21 mouse cellular contexts compared by ENCODE assay signal in the genomic region with DNA sequence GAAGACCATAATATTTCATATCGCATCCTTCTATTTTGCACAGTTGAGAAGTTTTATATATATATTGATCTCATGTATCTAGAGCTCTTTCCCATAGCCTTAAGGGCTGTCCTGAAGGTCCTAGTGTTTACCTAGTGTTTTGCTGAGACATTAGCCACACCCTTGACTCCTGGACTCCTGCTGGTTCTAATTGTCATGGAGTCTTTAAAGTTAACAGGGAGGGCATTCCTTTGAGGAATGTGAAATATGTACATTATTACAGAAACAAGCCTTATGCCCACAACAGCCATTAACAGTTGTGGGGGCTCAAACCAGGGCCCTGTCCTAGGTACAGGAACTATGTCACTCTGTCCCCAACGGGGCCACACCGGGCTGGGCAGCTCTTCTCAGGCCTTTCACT. TPM values are rescaled to one million over a fixed set of nuclear protein-coding genes. Genes with fewer than 3 reads are reported as not detected.
A peak's percentile ranks its signal among the peaks of the same experiment; 100 is the strongest.
DNase-seq lines count a peak whose midpoint lies in the region; TF ChIP-seq lines count a peak whose summit lies in the region.
"Had no signal": no experiment of that assay in that cellular context is flagged by ENCODE, and none has a peak within 500 bp of the region (broad histone marks: within the 10 kb centered on the region; RNA-seq: fewer than 3 reads in every experiment).

No protein-coding gene starts in this region.

- no peak overlapping the region for H3K4me3 ChIP-seq in ES-E14 (ENCODE audit: insufficient read depth in 1 of 2, low read depth in 1 of 2, low read length in 2 of 2, poor library complexity in 1 of 2, severe bottlenecking in 1 of 2)
- H3K4me3 ChIP-seq: embryonic facial prominence, embryonic 13.5 days; embryonic facial prominence, embryonic 15.5 days; erythroblast, embryonic 14.5 days; forebrain, embryonic 10.5 days; forebrain, embryonic 12.5 days had no signal

- H3K9ac ChIP-seq in ES-E14 (ENCODE audit: insufficient read depth, low read depth, low read length, poor library complexity, severe bottlenecking), result no peak overlapping the region
- H3K9ac ChIP-seq: embryonic facial prominence, embryonic 13.5 days; embryonic facial prominence, embryonic 15.5 days; forebrain, embryonic 12.5 days had no signal

- peaks cover 2 to 8% of the 10 kb centered on the region in 2 experiments; a peak in 2 of 4 replicates for H3K4me1 ChIP-seq in ES-E14 (ENCODE audit: control insufficient read depth in 2 of 2, insufficient read depth in 2 of 2, low read length in 2 of 2, poor library complexity in 1 of 2)
- H3K4me1 ChIP-seq: forebrain, embryonic 10.5 days; forebrain, embryonic 12.5 days had no signal

- H3K27ac ChIP-seq in ES-E14 (ENCODE audit: insufficient read depth, low read depth, low read length, poor library complexity, severe bottlenecking), result 0 out of 2 replicates have a peak overlapping the region, but pooled peaks have one; percentile 18
- H3K27ac ChIP-seq: embryonic facial prominence, embryonic 13.5 days; embryonic facial prominence, embryonic 15.5 days; forebrain, embryonic 10.5 days; forebrain, embryonic 12.5 days had no signal

- H3K36me3 ChIP-seq in ES-E14 (ENCODE audit: control insufficient read depth, insufficient read depth, low read length, poor library complexity, severe bottlenecking), result no peaks in the 10 kb centered on the region
- H3K36me3 ChIP-seq: embryonic facial prominence, embryonic 13.5 days; embryonic facial prominence, embryonic 15.5 days; forebrain, embryonic 10.5 days; forebrain, embryonic 12.5 days had no signal

- no peaks in the 10 kb centered on the region for H3K9me3 ChIP-seq in ES-E14 (ENCODE audit: control insufficient read depth, insufficient read depth, low read depth, low read length)
- H3K9me3 ChIP-seq: embryonic facial prominence, embryonic 13.5 days; embryonic facial prominence, embryonic 15.5 days; forebrain, embryonic 10.5 days; forebrain, embryonic 12.5 days had no signal

- in situ Hi-C loops in ES-E14 (cut with MboI; ENCODE audit: low sequenced_read_pairs in 2 of 2, unreplicated experiment in 2 of 2), result no loop called here

- DNase-seq in ES-CJ7 (ENCODE audit: low read depth, low spot score), result peak; percentile 90
- DNase-seq in ES-E14 (ENCODE audit: low read depth, low spot score), result peak; percentile 65
- DNase-seq in ZHBTc4 (ENCODE audit: low read depth, low spot score), result peak; percentile 95
- no peak for DNase-seq in spleen, adult 12 weeks (ENCODE audit: low spot score)
- DNase-seq in lung, postnatal 4 days, result no peak
- DNase-seq: adrenal gland, adult 2 months; adrenal gland, postnatal 10 days; adrenal gland, postnatal 25 days; cerebellum, adult 11 months; cerebellum, adult 18-20 months; cerebellum, adult 8-10 months; cerebellum, adult 9-11 months; cerebellum, postnatal 14 days; cerebellum, postnatal 36 days; embryo, embryonic 11 days had no signal

TF ChIP-seq in ES-E14, 5 proteins besides CTCF, POLR2A, EP300 and RAD21:
- no peak for TF ChIP-seq ZC3H11A (IDR thresholded peaks at IDR 0.05; ENCODE audit: borderline replicate concordance, low read depth, low read length)
- TF ChIP-seq MAFK (IDR thresholded peaks at IDR 0.05; ENCODE audit: insufficient read depth, low read depth, low read length), result no peak
- no peak; the same call in 1 of the 2 replicates for TF ChIP-seq CHD2 (IDR thresholded peaks at IDR 0.05; ENCODE audit: low read depth, low read length)
- TF ChIP-seq ZNF384 (IDR thresholded peaks at IDR 0.05; ENCODE audit: low read depth, low read length), result no peak
- no peak for TF ChIP-seq HCFC1 (IDR thresholded peaks at IDR 0.05; ENCODE audit: borderline replicate concordance, insufficient read depth, low read length)

RNA-seq across cellular contexts. Expression of a gene that starts 59.5 kb away (rescaled TPM):
- total RNA-seq in ES-E14 (2012; rRNA removed), result 2.7 and 4.2 TPM in 2 replicates
- total RNA-seq: common myeloid progenitor, adult 5-6 weeks had no signal

Comparison
In these comparisons a context has a peak if more than half of its experiments do, and no peak if none do; other contexts are left out.
1. DNase-seq: peak in ES-CJ7 (single experiment), ES-E14 (single experiment) and ZHBTc4 (single experiment); none in spleen, adult 12 weeks (single experiment) and lung, postnatal 4 days (0 of 2).